Mouse (Mus musculus) liver, adult (tissue): ENCODE data around the gene 6430548M08Rik.

Experiments
- GATA4 ChIP-seq: IDR thresholded peaks from 2 replicates; pipeline ENCODE4 v1.6.1; 2014; ENCODE audit warnings: mild to moderate bottlenecking, low read length; ENCODE audit not compliant: insufficient replicate concordance

Gene 6430548M08Rik

GRCm38 (mm10) chr8:120180445-120180970, 66.6 kb downstream of the 6430548M08Rik start:
- TF ChIP-seq GATA4: no peak

- TF ChIP-seq GATA4: no peak
These were observed 67.3 kb downstream of the 6430548M08Rik start for GRCm38 (mm10) chr8:120181274-120181673.

GRCm38 (mm10) chr8:120181861-120182414, 68.0 kb downstream of the 6430548M08Rik start:
- TF ChIP-seq GATA4: peak; percentile 15; the same call in 1 of the 2 replicates

GRCm38 (mm10) chr8:120184366-120184765, 70.4 kb downstream of the 6430548M08Rik start:
- TF ChIP-seq GATA4: no peak

DNA sequence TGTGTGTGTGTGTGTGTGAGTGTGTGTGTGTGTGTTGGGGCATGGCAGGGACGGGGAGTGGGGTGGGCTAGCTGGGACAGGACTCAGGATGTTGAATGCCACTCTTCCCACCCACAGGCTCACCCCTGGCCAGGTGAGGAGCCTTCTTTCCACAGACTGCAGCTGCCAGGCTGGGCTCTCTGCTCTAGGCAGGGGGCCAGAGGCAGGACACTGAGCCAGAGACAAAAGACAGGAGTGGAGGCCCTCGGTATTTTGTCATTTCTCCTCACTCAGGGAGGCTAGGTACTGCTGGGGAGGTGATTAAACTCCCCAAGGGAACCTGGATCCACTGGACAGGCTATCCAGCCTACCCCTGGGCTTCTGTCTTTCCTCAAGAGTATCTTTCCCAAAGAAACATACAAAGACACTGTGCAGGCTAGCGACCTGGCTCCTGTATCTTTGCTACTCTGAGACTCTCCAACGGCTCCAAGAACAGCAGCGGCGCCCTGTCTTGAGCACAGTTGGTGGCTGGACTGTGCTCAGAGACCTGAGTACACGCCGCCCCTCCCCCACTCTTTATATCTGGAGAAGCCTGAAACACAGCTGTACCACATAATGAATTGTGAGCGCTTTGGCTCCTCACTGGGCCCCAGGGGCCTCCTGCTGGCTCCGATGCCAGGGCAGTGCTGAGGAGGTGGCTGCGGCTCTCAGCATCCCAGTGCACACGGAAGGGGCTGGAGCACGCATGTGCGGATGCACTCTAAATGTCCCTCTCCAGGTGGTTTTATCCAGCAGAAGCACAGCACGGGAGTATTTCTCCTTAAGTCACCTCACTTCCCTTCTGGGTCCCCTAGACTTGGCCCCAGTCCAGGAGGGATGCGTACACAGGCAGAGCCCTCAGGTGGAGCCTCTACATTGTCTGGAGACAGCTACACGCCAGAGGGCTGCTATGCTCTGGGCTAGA, 71.2 kb downstream of the 6430548M08Rik start:
- TF ChIP-seq GATA4: no peak

DNA sequence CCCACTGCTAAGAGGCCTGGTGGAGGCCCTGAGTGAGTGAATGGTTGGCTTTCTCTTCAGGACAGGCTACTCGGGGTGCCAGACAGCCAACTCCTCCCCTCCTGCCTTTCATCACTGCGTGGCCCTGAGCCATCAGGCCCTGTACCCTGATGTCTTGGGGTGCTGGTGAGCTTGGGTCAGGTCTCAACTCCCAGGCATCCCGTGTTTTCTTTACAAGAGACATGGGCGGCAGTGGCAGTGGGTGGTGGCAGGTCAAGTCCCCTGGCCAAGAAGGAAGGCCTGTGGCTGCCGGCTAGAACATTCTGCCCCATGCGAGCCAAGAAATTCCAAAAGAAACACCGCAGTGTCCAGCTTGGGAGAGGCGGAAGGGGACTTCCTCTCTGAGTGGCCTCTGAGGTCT, 72.5 kb downstream of the 6430548M08Rik start:
- no peak for TF ChIP-seq GATA4

DNA sequence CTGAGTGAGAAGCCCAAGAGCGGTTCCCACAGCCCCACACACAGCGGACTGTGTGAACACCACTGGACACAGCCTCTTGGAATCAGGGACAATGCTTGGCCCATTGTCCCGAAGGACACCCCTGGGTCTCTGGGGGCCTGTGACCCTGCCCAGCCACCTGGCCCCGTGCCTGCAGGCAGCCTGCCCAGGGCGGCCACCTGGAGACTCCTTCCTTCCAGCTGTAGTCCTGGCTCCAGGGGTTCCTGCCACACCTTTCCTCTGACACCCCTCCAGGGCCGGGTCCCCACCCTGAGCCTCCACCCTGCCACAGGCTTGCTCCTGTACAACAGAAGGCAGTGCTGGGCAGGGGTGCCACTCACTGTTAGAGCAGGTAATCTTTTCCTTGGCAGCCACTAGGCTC, 74.6 kb downstream of the 6430548M08Rik start:
- no peak for TF ChIP-seq GATA4

- no peak for TF ChIP-seq GATA4
These were observed 75.5 kb downstream of the 6430548M08Rik start for GRCm38 (mm10) chr8:120189440-120189839.

- no peak for TF ChIP-seq GATA4
These were observed 76.3 kb downstream of the 6430548M08Rik start for GRCm38 (mm10) chr8:120190107-120190809.

GRCm38 (mm10) chr8:120190810-120191413, 77.0 kb downstream of the 6430548M08Rik start:
- TF ChIP-seq GATA4: no peak

- no peak for TF ChIP-seq GATA4
These were observed 77.7 kb downstream of the 6430548M08Rik start for GRCm38 (mm10) chr8:120191633-120192032.

- no peak for TF ChIP-seq GATA4
These were observed 78.2 kb downstream of the 6430548M08Rik start for GRCm38 (mm10) chr8:120192118-120192517.

GRCm38 (mm10) chr8:120201351-120201750, 87.4 kb downstream of the 6430548M08Rik start:
- no peak for TF ChIP-seq GATA4

DNA sequence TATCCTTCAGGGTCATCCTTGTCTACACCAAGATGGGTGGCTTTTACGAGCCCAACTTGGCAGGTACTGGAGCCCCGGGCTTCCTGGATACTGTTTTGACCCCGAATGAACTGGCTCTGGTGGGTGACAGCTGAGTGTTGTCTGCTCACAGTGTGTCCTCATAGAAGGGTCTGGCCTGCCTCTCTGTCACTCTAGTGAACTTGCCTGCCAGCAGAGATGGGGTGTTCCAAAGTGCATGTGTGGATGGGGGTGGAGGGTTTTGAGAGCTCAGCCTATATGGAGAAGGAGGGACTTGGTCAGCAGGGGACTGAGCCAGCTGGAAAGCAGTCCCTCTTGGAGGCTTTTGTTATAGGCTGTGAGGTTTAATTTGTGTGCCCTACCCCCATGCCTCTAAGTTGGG, 88.6 kb downstream of the 6430548M08Rik start:
- TF ChIP-seq GATA4: no peak
